Mouse (Mus musculus): ENCODE data around the gene Kcng1.

GRCm38 (mm10) chr2:168289016-168289415 lies 7.5 kb upstream of the Kcng1 start:
- TF ChIP-seq CHD2 (IDR thresholded peaks at IDR 0.05; ENCODE audit: low read depth, low read length): no peak
- TF ChIP-seq ZC3H11A (IDR thresholded peaks at IDR 0.05; ENCODE audit: borderline replicate concordance, low read depth, low read length): no peak

Data from ES-E14 (cell line).